Mouse (Mus musculus): Measurements from ENCODE around the gene Rnase2a. TPM values are rescaled to one million over a fixed set of nuclear protein-coding genes. Genes with fewer than 3 reads are reported as not detected.

The Rnase2a gene
- total RNA-seq (2023) = not detected in 4 replicates

GRCm38 (mm10) chr14:51256041-51256440 lies at the start of gene Rnase2a:
TSS of gene Rnase2a (minus strand) at chr14:51256112.

Other genes with a start within 250 kb of the Rnase2a start
- gene Rnase10, start 248.4 kb downstream of the Rnase2a start, total RNA-seq (2023) = not detected in 4 replicates
- gene Rnase9, start 214.2 kb downstream of the Rnase2a start, total RNA-seq (2023) = not detected in 4 replicates
- not detected in 4 replicates for gene Rnase11, start 205.9 kb downstream of the Rnase2a start, total RNA-seq (2023)
- 1.2 to 1.6 TPM (median 1.6 TPM) in 3 of 4 replicates, not detected in the other for gene Rnase12, start 198.5 kb downstream of the Rnase2a start, total RNA-seq (2023)
- not detected in 4 replicates for gene Olfr750, start 181.7 kb downstream of the Rnase2a start, total RNA-seq (2023)
- 0.38 to 0.75 TPM (median 0.55 TPM) in 3 of 4 replicates, not detected in the other for gene Rnase4, start 165.0 kb downstream of the Rnase2a start, total RNA-seq (2023)
- gene Ang, start 165.0 kb downstream of the Rnase2a start, total RNA-seq (2023) = not detected in 4 replicates
- gene Eddm3b, start 141.7 kb downstream of the Rnase2a start, total RNA-seq (2023) = not detected in 4 replicates
- gene Rnase6, start 132.2 kb downstream of the Rnase2a start, total RNA-seq (2023) = 95.9 to 104 TPM (median 99.0 TPM) in 4 replicates
- 0.78 TPM in 1 of 4 replicates, not detected in the others for gene Rnase1, start 109.3 kb downstream of the Rnase2a start, total RNA-seq (2023)
- gene Rnase2b, start 93.9 kb downstream of the Rnase2a start, total RNA-seq (2023) = not detected in 4 replicates
- gene Ang2, start 57.0 kb downstream of the Rnase2a start, total RNA-seq (2023) = not detected in 4 replicates
- not detected in 4 replicates for gene Ear14, start 52.7 kb downstream of the Rnase2a start, total RNA-seq (2023)
- not detected in 4 replicates for gene Gm7247, start 105.6 kb upstream of the Rnase2a start, total RNA-seq (2023)
- not detected in 4 replicates for gene Vmn2r88, start 154.7 kb upstream of the Rnase2a start, total RNA-seq (2023)
- gene Vmn2r89, start 195.7 kb upstream of the Rnase2a start, total RNA-seq (2023) = not detected in 4 replicates

Measured in B cell, adult 62 days (primary cell).